Mouse (Mus musculus) midbrain, embryonic 14.5 days (tissue): ENCODE measurements around the gene Vmn1r188. TPM values are rescaled to one million over a fixed set of nuclear protein-coding genes. Genes with fewer than 3 reads are reported as not detected.
A peak's percentile ranks its signal among the peaks of the same experiment; 100 is the strongest.
"Not testable (repeated sequence)": the region's sequence is repeated elsewhere in the genome, so short reads cannot be mapped to it uniquely, and the experiment has no call there.

Source experiments
- ATAC-seq: fragments of 200-750 bp; cut with Nextera tagmentation; 2 replicates; pipeline ENCODE4 v1.8.0; 2017; ENCODE audit warnings: moderate number of reproducible peaks, moderate library complexity; ENCODE audit not compliant: low FRiP score, low TSS enrichment
- DNase-seq: peaks from one replicate; pipeline ENCODE4 v3.0.0-alpha.2; 2015
- H3K27ac ChIP-seq: fragments of 300-500 bp; sonication (generic); replicated peaks from 2 replicates; pipeline ENCODE4 v1.5.1; 2014; ENCODE audit warnings: mild to moderate bottlenecking, low read depth, low read length, moderate library complexity
- H3K27me3 ChIP-seq: fragments of 300-500 bp; sonication (generic); 2 replicates; pipeline ENCODE4 v1.6.1; 2014; ENCODE audit warnings: low read length, control low read depth, mixed read lengths; ENCODE audit not compliant: control insufficient read depth, insufficient read depth
- H3K36me3 ChIP-seq: fragments of 300-500 bp; sonication (generic); 2 replicates; pipeline ENCODE4 v1.6.1; 2014; ENCODE audit warnings: low read length, control low read depth; ENCODE audit not compliant: control insufficient read depth, insufficient read depth
- H3K4me1 ChIP-seq: fragments of 300-500 bp; sonication (generic); 2 replicates; pipeline ENCODE4 v1.6.1; 2014; ENCODE audit warnings: mild to moderate bottlenecking, antibody characterized with exemption, low read length, control low read depth; ENCODE audit not compliant: control insufficient read depth, insufficient read depth
- H3K4me2 ChIP-seq: fragments of 300-500 bp; sonication (generic); 2 replicates; pipeline ENCODE4 v1.6.1; 2014; ENCODE audit warnings: mild to moderate bottlenecking, low read length, moderate library complexity
- H3K4me3 ChIP-seq: fragments of 300-500 bp; sonication (generic); replicated peaks from 2 replicates; pipeline ENCODE4 v1.5.1; 2014; ENCODE audit warnings: low read depth, low read length
- H3K9ac ChIP-seq: fragments of 300-500 bp; sonication (generic); replicated peaks from 2 replicates; pipeline ENCODE4 v1.6.1; 2014; ENCODE audit warnings: mild to moderate bottlenecking, low read length, moderate library complexity
- H3K9me3 ChIP-seq: fragments of 300-500 bp; sonication (generic); 2 replicates; pipeline ENCODE4 v1.6.1; 2016; ENCODE audit warnings: low read length, control low read depth, mixed read lengths; ENCODE audit not compliant: control insufficient read depth
- WGBS: fragments of 180-500 bp; shearing (Covaris S2); extraction: QIAGEN DNeasy Blood & Tissue Kit; methylation state at CpG from one replicate; pipeline ENCODE4 v1.1.7; 2014; 5-methylcytosine and 5-hydroxymethylcytosine counted together
- microRNA-seq: library from miRNA; unstranded; fragments of <30 nt; microRNA quantifications from one replicate; pipeline ENCODE4, GENCODE M21; 2016
- polyA plus RNA-seq: library from polyadenylated mRNA; unstranded; fragments of >200 nt; fragmentation: Nextera tagmentation; extraction: Ambion mirVana; gene quantifications from 2 replicates; pipeline ENCODE4 v1.2.1, GENCODE M21; 2014

Vmn1r188 gene
- polyA plus RNA-seq, 1 experiment from 2014 or later, result not detected

DNA sequence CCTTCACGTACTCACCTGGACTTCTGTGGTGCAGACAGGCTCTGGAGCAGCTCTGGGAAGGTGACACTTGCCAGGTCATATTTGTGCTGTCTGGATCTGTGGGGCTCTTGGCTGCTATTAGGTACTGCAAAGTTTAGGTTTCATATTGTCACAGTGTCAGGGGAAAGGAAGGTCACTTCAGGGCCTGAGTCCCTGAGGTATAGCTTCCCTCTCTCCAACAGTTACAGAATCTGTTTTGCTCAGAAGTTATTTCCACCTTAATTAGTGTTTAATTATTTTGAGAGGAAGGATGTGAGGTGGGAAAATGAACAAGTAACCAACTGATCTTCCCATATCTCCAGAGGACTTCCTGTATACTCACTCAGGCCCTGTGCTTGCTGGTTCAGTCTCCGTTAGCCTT lies 21.5 kb downstream of the Vmn1r188 start, which contains the start of gene Vmn1r189:
Gene Vmn1r189, minus strand, starts transcription at position 101 of the 400 bp plus-strand sequence.
- ATAC-seq, H3K9ac ChIP-seq, DNase-seq, H3K27me3 ChIP-seq, H3K4me3 ChIP-seq, H3K27ac ChIP-seq, H3K4me1 ChIP-seq, H3K4me2 ChIP-seq, H3K9me3 ChIP-seq, H3K36me3 ChIP-seq: not testable (repeated sequence)
- 89% methylated on average over 2 of the region's 2 CpGs for WGBS

DNA sequence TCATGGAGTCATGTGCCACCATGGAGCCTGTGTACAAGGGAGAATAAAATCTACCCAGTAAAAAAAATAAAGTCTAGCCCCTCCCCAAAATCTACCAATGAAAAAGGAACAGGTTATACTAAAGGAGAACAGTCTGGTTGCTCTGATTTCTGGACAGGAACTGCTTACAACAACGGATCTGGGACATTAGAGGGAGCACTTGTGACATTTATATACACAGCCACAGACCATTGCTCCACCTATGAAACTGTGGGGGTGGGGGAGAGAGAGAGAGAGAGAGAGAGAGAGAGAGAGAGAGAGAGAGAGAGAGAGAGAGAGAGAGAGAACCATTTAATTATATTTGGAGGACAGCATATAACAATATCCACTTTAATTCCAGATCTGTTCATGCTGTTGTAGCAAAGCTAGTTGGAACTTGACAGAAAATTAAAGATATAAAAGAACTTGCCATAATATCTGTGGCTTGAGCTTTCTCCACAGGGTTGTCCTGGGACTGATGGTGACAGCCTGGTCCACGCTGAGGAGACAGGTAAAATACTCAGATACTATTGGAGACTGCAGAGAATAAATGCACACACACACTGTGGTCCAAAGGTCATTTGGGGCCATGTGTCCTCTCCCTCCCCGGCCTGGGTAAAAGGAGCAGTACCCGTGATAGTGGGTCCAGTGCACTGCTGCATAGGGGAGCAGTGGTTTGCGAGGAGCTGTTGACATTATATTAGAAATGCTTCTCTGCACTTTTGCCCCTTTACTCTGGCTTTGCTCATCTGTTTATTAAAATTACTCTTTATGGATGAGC lies 52.5 kb downstream of the Vmn1r188 start:
- H3K4me1 ChIP-seq, H3K9ac ChIP-seq, H3K4me3 ChIP-seq, ATAC-seq, H3K36me3 ChIP-seq, H3K27me3 ChIP-seq, H3K4me2 ChIP-seq, H3K27ac ChIP-seq, H3K9me3 ChIP-seq: not testable (repeated sequence)
- 82% methylated on average over 5 of the region's 5 CpGs for WGBS
- DNase-seq, result peak; percentile 4

Small RNA genes within 50 kb of the gene (microRNA-seq; reads per million reads assigned to microRNA genes)
- gene Gm26300 (not detected), gene Gm44390 (not detected), gene Gm44486 (not detected)

Other genes starting within 250 kb of the Vmn1r188 start
- 16.8 and 18.2 TPM in 2 replicates for gene Zfp184, start 139.3 kb upstream of the Vmn1r188 start, polyA plus RNA-seq
- gene Pom121l2, start 103.2 kb upstream of the Vmn1r188 start, polyA plus RNA-seq, result not detected in 2 replicates
- not detected in 2 replicates for gene Prss16, start 74.7 kb upstream of the Vmn1r188 start, polyA plus RNA-seq
- not detected in 2 replicates for gene Hist1h2ah, start 48.9 kb upstream of the Vmn1r188 start, polyA plus RNA-seq
- gene Hist1h2bk, start 48.6 kb upstream of the Vmn1r188 start, polyA plus RNA-seq, result 0.86 and 1.1 TPM in 2 replicates
- 6.6 and 6.8 TPM in 2 replicates for gene Hist1h4i, start 43.1 kb upstream of the Vmn1r188 start, polyA plus RNA-seq
- 9.4 and 11.7 TPM in 2 replicates for gene Hist1h2ag, start 41.5 kb upstream of the Vmn1r188 start, polyA plus RNA-seq
- gene Hist1h2bj, start 41.2 kb upstream of the Vmn1r188 start, polyA plus RNA-seq, result 4.1 and 7.9 TPM in 2 replicates
- gene Vmn1r189, start 21.4 kb downstream of the Vmn1r188 start, polyA plus RNA-seq, result not detected in 2 replicates
- not detected in 2 replicates for gene Vmn1r191, start 99.5 kb downstream of the Vmn1r188 start, polyA plus RNA-seq
- gene Vmn1r192, start 106.7 kb downstream of the Vmn1r188 start, polyA plus RNA-seq, result not detected in 2 replicates
- gene Vmn1r193, start 138.7 kb downstream of the Vmn1r188 start, polyA plus RNA-seq, result not detected in 2 replicates
- not detected in 2 replicates for gene Vmn1r194, start 159.8 kb downstream of the Vmn1r188 start, polyA plus RNA-seq
- not detected in 2 replicates for gene Vmn1r195, start 186.1 kb downstream of the Vmn1r188 start, polyA plus RNA-seq
- gene Vmn1r196, start 205.5 kb downstream of the Vmn1r188 start, polyA plus RNA-seq, result not detected in 2 replicates
- not detected in 2 replicates for gene Vmn1r197, start 240.1 kb downstream of the Vmn1r188 start, polyA plus RNA-seq